8 mouse cellular contexts compared by ENCODE assay signal in genomic region chr10:59900174-59900435, GRCm38 (mm10). TPM values are rescaled to one million over a fixed set of nuclear protein-coding genes. Genes with fewer than 3 reads are reported as not detected.
DNase-seq lines count a peak whose midpoint lies in the region; ATAC-seq and TF ChIP-seq lines count a peak whose summit lies in the region.

No protein-coding gene starts in this region.

- H3K4me1 ChIP-seq in kidney, embryonic 15.5 days, result peaks cover 62% of the 10 kb centered on the region
- H3K4me1 ChIP-seq in embryonic facial prominence, embryonic 11.5 days (ENCODE audit: control insufficient read depth, insufficient read depth, low read length), result peaks cover 14% of the 10 kb centered on the region
- peaks cover 33% of the 10 kb centered on the region for H3K4me1 ChIP-seq in hindbrain, postnatal 0 days (ENCODE audit: insufficient read depth, low read length)
- H3K4me1 ChIP-seq in midbrain, postnatal 0 days (ENCODE audit: insufficient read depth, low read length), result peaks cover 45% of the 10 kb centered on the region

- H3K9me3 ChIP-seq in kidney, embryonic 15.5 days (replicated peaks), result no peaks in the 10 kb centered on the region
- H3K9me3 ChIP-seq in embryonic facial prominence, embryonic 11.5 days (replicated peaks; ENCODE audit: control insufficient read depth, low read length), result no peaks in the 10 kb centered on the region
- no peaks in the 10 kb centered on the region for H3K9me3 ChIP-seq in hindbrain, postnatal 0 days (ENCODE audit: low read length)
- H3K9me3 ChIP-seq in midbrain, postnatal 0 days (ENCODE audit: low read length), result no peaks in the 10 kb centered on the region

- WGBS in kidney, embryonic 15.5 days, result 26% methylated on average over 4 of the region's 4 CpGs
- WGBS in embryonic facial prominence, embryonic 11.5 days, result 43% methylated on average over 4 of the region's 4 CpGs
- WGBS in hindbrain, postnatal 0 days, result 19% methylated on average over 4 of the region's 4 CpGs
- 30% methylated on average over 4 of the region's 4 CpGs for WGBS in midbrain, postnatal 0 days

- TF ChIP-seq CTCF in hindbrain, postnatal 0 days (IDR thresholded peaks at IDR 0.05; ENCODE audit: low read depth), result no peak
- no peak for TF ChIP-seq CTCF in midbrain, postnatal 0 days (IDR thresholded peaks at IDR 0.05)

- DNase-seq in kidney, adult 9 months, result no peak
- DNase-seq in embryonic facial prominence, embryonic 11.5 days (ENCODE audit: low spot score), result no peak
- no peak for DNase-seq in hindbrain, postnatal 0 days (ENCODE audit: low spot score)
- no peak for DNase-seq in midbrain, postnatal 0 days (ENCODE audit: low spot score)
- no peak for DNase-seq in urinary bladder, postnatal 14 days (ENCODE audit: low spot score)
- DNase-seq in adrenal gland, postnatal 14 days, result no peak
- DNase-seq in right cerebral cortex, postnatal 14 days, result no peak

- no peak overlapping the region for H3K4me3 ChIP-seq in kidney, embryonic 15.5 days (replicated peaks)
- H3K4me3 ChIP-seq in embryonic facial prominence, embryonic 11.5 days (ENCODE audit: low read depth, low read length), result no peak overlapping the region
- no peak overlapping the region for H3K4me3 ChIP-seq in hindbrain, postnatal 0 days (ENCODE audit: low read length)
- H3K4me3 ChIP-seq in midbrain, postnatal 0 days (ENCODE audit: low read depth, low read length), result no peak overlapping the region

- H3K36me3 ChIP-seq in kidney, embryonic 15.5 days, result peaks cover 33% of the 10 kb centered on the region
- peaks cover 4% of the 10 kb centered on the region; the same call in 1 of the 2 replicates for H3K36me3 ChIP-seq in embryonic facial prominence, embryonic 11.5 days (replicated peaks; ENCODE audit: control insufficient read depth, insufficient read depth, low read depth, low read length)
- peaks cover 11% of the 10 kb centered on the region; the same call in 1 of the 2 replicates for H3K36me3 ChIP-seq in hindbrain, postnatal 0 days (ENCODE audit: insufficient read depth, low read length)
- peaks cover 12% of the 10 kb centered on the region for H3K36me3 ChIP-seq in midbrain, postnatal 0 days (ENCODE audit: insufficient read depth, low read length)

- peak overlapping the region; percentile 98 for H3K27ac ChIP-seq in kidney, embryonic 15.5 days
- peak overlapping the region; percentile 84 for H3K27ac ChIP-seq in embryonic facial prominence, embryonic 11.5 days (replicated peaks; ENCODE audit: low read depth, low read length)
- peak overlapping the region; percentile 97 for H3K27ac ChIP-seq in hindbrain, postnatal 0 days
- peak overlapping the region; percentile 93 for H3K27ac ChIP-seq in midbrain, postnatal 0 days (ENCODE audit: low read depth, low read length)

- peak overlapping the region; percentile 45; the same call in 1 of the 2 replicates for H3K4me2 ChIP-seq in kidney, embryonic 15.5 days
- H3K4me2 ChIP-seq in embryonic facial prominence, embryonic 11.5 days (ENCODE audit: low read depth, low read length), result no peak overlapping the region
- H3K4me2 ChIP-seq in hindbrain, postnatal 0 days (ENCODE audit: low read depth, low read length), result no peak overlapping the region
- H3K4me2 ChIP-seq in midbrain, postnatal 0 days (ENCODE audit: low read depth, low read length, poor library complexity, severe bottlenecking), result no peak overlapping the region

- peak overlapping the region; percentile 33; the same call in 1 of the 2 replicates for H3K9ac ChIP-seq in kidney, embryonic 15.5 days
- H3K9ac ChIP-seq in embryonic facial prominence, embryonic 11.5 days (replicated peaks; ENCODE audit: low read length), result peak overlapping the region; percentile 39; the same call in 1 of the 2 replicates
- H3K9ac ChIP-seq in hindbrain, postnatal 0 days (replicated peaks; ENCODE audit: low read length), result peak overlapping the region; percentile 30; the same call in 1 of the 2 replicates
- H3K9ac ChIP-seq in midbrain, postnatal 0 days (replicated peaks; ENCODE audit: low read length, poor library complexity, severe bottlenecking), result no peak overlapping the region

- no peak for ATAC-seq in kidney, embryonic 15.5 days (replicated peaks; ENCODE audit: low FRiP score)
- no peak for ATAC-seq in embryonic facial prominence, embryonic 11.5 days (replicated peaks; ENCODE audit: insufficient number of reproducible peaks, low FRiP score, low TSS enrichment, low read depth)
- ATAC-seq in hindbrain, postnatal 0 days, result no peak
- no peak; the same call in 1 of the 2 replicates for ATAC-seq in midbrain, postnatal 0 days (ENCODE audit: low FRiP score)

- H3K27me3 ChIP-seq in kidney, embryonic 15.5 days, result no peaks in the 10 kb centered on the region
- H3K27me3 ChIP-seq in embryonic facial prominence, embryonic 11.5 days (ENCODE audit: control insufficient read depth, insufficient read depth, low read length), result no peaks in the 10 kb centered on the region
- H3K27me3 ChIP-seq in hindbrain, postnatal 0 days (ENCODE audit: insufficient read depth, low read length), result no peaks in the 10 kb centered on the region
- H3K27me3 ChIP-seq in midbrain, postnatal 0 days (ENCODE audit: insufficient read depth, low read length), result no peaks in the 10 kb centered on the region

RNA-seq across cellular contexts. Expression of gene Dnajb12, which starts 20.7 kb away (rescaled TPM):
- polyA plus RNA-seq in kidney, embryonic 15.5 days (2015; fragmentation: Nextera tagmentation; extraction: Ambion mirVana), result 27.1 and 30.2 TPM in 2 replicates
- polyA plus RNA-seq in embryonic facial prominence, embryonic 11.5 days (2014; fragmentation: Nextera tagmentation; extraction: Ambion mirVana), result 19.4 and 21.6 TPM in 2 replicates
- total RNA-seq in hindbrain, postnatal 0 days (2014; rRNA removed), result 45.1 and 56.8 TPM in 2 replicates
- polyA plus RNA-seq in hindbrain, postnatal 0 days (2015; fragmentation: Nextera tagmentation; extraction: Ambion mirVana), result 25.5 and 26.4 TPM in 2 replicates
- total RNA-seq in midbrain, postnatal 0 days (2014; rRNA removed), result 47.9 and 51.6 TPM in 2 replicates
- 25.7 and 26.3 TPM in 2 replicates for polyA plus RNA-seq in midbrain, postnatal 0 days (2015; fragmentation: Nextera tagmentation; extraction: Ambion mirVana)
- 49.5 and 50.6 TPM in 2 replicates for total RNA-seq in adrenal gland, postnatal 14 days (2021)

RNA-seq across cellular contexts. Expression of gene Ddit4, which starts 51.5 kb away (rescaled TPM):
- 31.0 and 36.3 TPM in 2 replicates for polyA plus RNA-seq in kidney, embryonic 15.5 days (2015; fragmentation: Nextera tagmentation; extraction: Ambion mirVana)
- 6.3 and 6.9 TPM in 2 replicates for polyA plus RNA-seq in embryonic facial prominence, embryonic 11.5 days (2014; fragmentation: Nextera tagmentation; extraction: Ambion mirVana)
- total RNA-seq in hindbrain, postnatal 0 days (2014; rRNA removed), result 55.9 and 76.6 TPM in 2 replicates
- polyA plus RNA-seq in hindbrain, postnatal 0 days (2015; fragmentation: Nextera tagmentation; extraction: Ambion mirVana), result 55.2 and 56.9 TPM in 2 replicates
- 56.6 and 57.5 TPM in 2 replicates for total RNA-seq in midbrain, postnatal 0 days (2014; rRNA removed)
- 43.4 and 43.6 TPM in 2 replicates for polyA plus RNA-seq in midbrain, postnatal 0 days (2015; fragmentation: Nextera tagmentation; extraction: Ambion mirVana)
- 70.5 and 103 TPM in 2 replicates for total RNA-seq in adrenal gland, postnatal 14 days (2021)
